Mouse (Mus musculus): Measurements from ENCODE around the gene Psmb9. TPM values are rescaled to one million over a fixed set of nuclear protein-coding genes. Genes with fewer than 3 reads are reported as not detected.
"Not testable (repeated sequence)": the region's sequence is repeated elsewhere in the genome, so short reads cannot be mapped to it uniquely, and the experiment has no call there.

The Psmb9 gene
- polyA plus RNA-seq, 1 experiment from 2014 or later: 0.59 TPM

DNA sequence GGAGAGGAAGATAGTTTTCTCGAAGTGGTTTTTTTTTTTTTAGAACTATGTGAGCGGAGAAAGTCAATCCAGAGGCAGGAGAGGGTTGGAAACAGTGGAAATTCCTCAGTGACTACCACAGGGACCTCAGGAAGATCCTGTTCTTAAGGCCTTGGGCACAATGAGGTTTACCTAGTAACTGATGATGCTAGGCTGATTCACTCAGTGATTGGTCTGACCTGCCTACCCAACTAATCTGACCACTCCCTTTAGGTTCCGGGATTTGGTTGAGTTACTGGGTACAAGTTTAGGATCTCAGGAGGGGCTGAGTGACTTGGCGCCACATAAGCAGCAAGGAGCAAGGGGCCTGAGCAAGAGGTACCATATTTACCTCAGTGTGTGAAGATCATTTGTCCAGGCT is 34.6 kb downstream of the Psmb9 start, which contains the start of gene H2-DMb1:
TSS of gene H2-DMb1 (plus strand) at position 150 of the 400 bp plus-strand sequence.
- Histone ChIP-seq H3K4me2 (no peak within 1 kb of the TSS), H3K27me3 (replicated peaks) (peaks cover 26% of the 10 kb centered on the region), H3K36me3 (no peaks in the 10 kb centered on the region), H3K27ac (ENCODE audit: poor library complexity, severe bottlenecking) (no peak within 1 kb of the TSS), H3K4me1 (replicated peaks) (no peaks in the 10 kb centered on the region), H3K4me3 (no peak within 1 kb of the TSS), H3K9me3 (replicated peaks) (no peaks in the 10 kb centered on the region), H3K9ac (no peak within 1 kb of the TSS)
- 61% methylated on average over 4 of the region's 4 CpGs for WGBS
- ATAC-seq (ENCODE audit: insufficient number of reproducible peaks, low FRiP score): no peak

DNA sequence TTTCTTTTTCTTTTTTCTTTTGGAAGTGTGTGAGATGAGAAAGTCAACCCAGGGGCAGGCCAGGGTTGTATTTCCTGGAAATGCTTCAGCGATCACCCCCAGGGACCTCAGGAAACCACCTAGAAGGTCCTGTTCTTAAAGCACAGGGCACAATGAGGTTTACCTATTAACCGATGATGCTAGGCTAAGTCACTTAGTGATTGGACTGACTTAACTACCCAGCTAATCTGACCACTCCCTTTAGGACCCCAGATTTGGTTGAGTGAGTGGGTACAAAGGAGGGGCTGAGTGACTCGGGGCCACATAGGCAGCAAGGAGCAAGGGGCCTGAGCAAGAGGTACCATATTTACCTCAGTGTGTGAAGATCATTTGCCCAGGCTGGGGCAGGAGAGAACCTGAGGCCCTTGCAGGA is 42.6 kb downstream of the Psmb9 start:
- Histone ChIP-seq H3K4me3 (no peak overlapping the region), H3K36me3 (no peaks in the 10 kb centered on the region), H3K4me1 (replicated peaks) (peaks cover 5% of the 10 kb centered on the region), H3K4me2 (no peak overlapping the region), H3K27ac (ENCODE audit: poor library complexity, severe bottlenecking) (no peak overlapping the region), H3K9ac (no peak overlapping the region), H3K27me3 (replicated peaks) (peaks cover 52% of the 10 kb centered on the region), H3K9me3 (replicated peaks) (no peaks in the 10 kb centered on the region)
- no peak for ATAC-seq (ENCODE audit: insufficient number of reproducible peaks, low FRiP score)
- WGBS: 76% methylated on average over 3 of the region's 3 CpGs

DNA sequence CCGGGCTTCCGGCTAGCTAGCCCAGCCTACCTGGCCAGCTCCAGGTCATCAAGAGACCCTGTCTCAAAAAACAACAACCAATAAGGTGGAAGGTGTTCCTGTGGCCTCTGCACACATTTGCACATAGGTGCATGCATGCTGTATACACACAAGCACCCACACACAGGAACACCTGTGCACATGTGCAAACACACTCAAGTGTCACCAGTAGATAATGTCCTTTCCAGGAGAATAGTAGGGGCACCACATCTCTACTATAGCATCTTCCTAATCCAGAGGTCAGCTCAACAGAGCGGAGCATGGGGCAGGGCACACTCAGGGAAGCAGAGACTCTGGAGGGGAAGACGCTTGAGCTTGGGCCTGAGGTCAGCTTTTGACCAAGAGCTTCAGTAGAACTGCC is 43.3 kb downstream of the Psmb9 start:
- H3K4me2 ChIP-seq; H3K9me3 ChIP-seq (replicated peaks); H3K36me3 ChIP-seq; H3K9ac ChIP-seq; H3K4me1 ChIP-seq (replicated peaks); H3K4me3 ChIP-seq; H3K27ac ChIP-seq (ENCODE audit: poor library complexity, severe bottlenecking); ATAC-seq (ENCODE audit: insufficient number of reproducible peaks, low FRiP score): not testable (repeated sequence)
- 82% methylated on average over 4 of the region's 4 CpGs for WGBS
- H3K27me3 ChIP-seq (replicated peaks): peaks cover 53% of the 10 kb centered on the region

DNA sequence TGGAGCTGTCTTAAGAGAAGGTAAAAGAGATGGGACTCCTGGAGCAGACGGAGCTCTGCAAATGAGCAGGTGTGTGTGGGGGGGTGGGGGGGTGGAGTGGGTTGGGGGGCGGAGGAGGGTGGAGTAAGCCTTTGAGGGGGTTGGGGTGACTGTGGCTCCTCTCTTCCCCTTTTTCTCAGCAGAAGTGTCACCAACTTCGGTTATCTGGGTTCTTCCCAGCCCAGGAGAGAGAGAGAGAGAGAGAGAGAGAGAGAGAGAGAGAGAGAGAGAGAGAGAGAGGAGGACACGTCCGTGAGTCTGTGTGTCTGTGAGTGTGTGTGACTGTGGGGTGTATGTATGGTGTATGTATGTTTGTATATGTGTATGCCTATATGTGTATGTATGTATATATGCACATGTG is 44.1 kb downstream of the Psmb9 start:
- Histone ChIP-seq H3K4me2 (no peak overlapping the region), H3K4me3 (no peak overlapping the region), H3K27me3 (replicated peaks) (peaks cover 60% of the 10 kb centered on the region), H3K4me1 (replicated peaks) (peaks cover 7% of the 10 kb centered on the region), H3K9ac (no peak overlapping the region), H3K27ac (ENCODE audit: poor library complexity, severe bottlenecking) (no peak overlapping the region), H3K36me3 (no peaks in the 10 kb centered on the region), H3K9me3 (replicated peaks) (no peaks in the 10 kb centered on the region)
- ATAC-seq (ENCODE audit: insufficient number of reproducible peaks, low FRiP score): no peak
- 70% methylated on average over 5 of the region's 5 CpGs for WGBS

DNA sequence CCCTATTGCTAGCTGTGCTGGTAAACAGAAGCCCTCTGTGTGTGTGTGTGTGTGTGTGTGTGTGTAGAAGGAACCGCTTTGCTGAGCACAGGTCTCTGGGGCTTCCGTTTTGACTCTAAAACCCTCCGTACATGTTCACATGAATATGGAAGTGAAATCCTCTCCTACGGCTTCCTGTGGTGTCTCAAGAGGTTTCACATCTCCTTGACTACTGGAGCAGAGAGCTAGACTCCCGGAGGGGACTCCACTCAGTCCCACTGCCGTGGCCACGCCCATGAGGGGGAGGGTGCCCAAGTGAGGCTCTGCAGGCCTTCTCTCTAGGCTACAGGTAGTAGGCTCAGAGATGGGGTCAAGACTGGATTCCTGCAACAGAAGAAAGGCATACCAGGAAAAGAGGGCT is 44.5 kb downstream of the Psmb9 start, which contains the start of gene H2-DMb2:
TSS of gene H2-DMb2 (plus strand) at position 275 of the 400 bp plus-strand sequence.
- peaks cover 7% of the 10 kb centered on the region for H3K4me1 ChIP-seq (replicated peaks)
- H3K36me3 ChIP-seq: no peaks in the 10 kb centered on the region
- H3K9ac ChIP-seq: no peak within 1 kb of the TSS
- no peak within 1 kb of the TSS for H3K27ac ChIP-seq (ENCODE audit: poor library complexity, severe bottlenecking)
- no peak for ATAC-seq (ENCODE audit: insufficient number of reproducible peaks, low FRiP score)
- no peak within 1 kb of the TSS for H3K4me3 ChIP-seq
- WGBS: 38% methylated on average over 7 of the region's 7 CpGs
- peaks cover 64% of the 10 kb centered on the region for H3K27me3 ChIP-seq (replicated peaks)
- H3K9me3 ChIP-seq (replicated peaks): no peaks in the 10 kb centered on the region
- no peak within 1 kb of the TSS for H3K4me2 ChIP-seq

DNA sequence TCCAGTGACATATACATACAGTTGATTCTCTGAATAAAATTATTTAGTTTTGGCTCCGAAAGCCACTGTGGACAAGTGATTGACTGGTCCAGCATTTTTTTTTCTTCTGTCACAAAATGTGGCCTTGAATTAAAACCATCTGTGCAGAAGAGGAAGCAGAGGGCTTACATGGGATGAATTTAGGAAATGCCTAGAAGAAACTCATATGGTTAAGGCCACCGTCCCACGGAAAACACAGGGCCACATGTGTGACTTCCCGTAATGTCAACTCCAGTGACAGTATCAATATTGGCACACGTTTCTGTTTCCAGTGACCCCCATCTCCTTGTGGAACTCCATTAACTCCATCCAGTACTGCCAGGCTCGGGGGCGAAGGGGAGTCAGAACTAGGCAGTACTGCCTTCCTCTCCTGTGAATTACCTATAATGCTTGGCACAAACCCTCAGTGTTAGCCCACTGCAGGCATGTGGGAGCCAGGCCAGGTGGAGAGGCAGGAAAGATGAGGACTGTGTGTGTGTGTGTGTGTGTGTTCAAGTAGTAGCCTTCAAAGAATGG is 45.0 kb downstream of the Psmb9 start:
- Histone ChIP-seq H3K9me3 (replicated peaks) (no peaks in the 10 kb centered on the region), H3K27me3 (replicated peaks) (peaks cover 69% of the 10 kb centered on the region), H3K4me2 (no peak overlapping the region), H3K36me3 (no peaks in the 10 kb centered on the region), H3K27ac (ENCODE audit: poor library complexity, severe bottlenecking) (no peak overlapping the region), H3K4me3 (no peak overlapping the region), H3K9ac (no peak overlapping the region), H3K4me1 (replicated peaks) (peaks cover 7% of the 10 kb centered on the region)
- 76% methylated on average over 7 of the region's 7 CpGs for WGBS
- no peak for ATAC-seq (ENCODE audit: insufficient number of reproducible peaks, low FRiP score)

DNA sequence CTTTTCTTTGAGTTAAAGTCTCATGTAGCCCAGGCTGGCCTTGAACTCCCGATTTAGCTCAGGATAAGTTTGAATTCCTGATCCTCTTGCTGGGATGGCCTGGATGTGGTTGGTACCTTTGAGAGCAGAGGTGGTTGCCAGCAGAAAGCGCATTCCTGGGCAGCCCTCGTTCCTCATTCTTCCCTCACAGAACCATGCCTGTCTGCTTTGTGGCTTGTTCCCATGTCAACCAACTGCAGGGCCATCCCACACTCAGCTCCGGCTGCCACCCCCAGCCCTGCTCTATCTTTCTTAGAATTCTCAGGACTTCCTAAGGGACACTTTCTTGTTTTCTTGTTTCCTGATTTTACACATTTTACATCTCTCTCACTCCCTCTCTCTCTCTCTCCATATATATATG is 46.1 kb downstream of the Psmb9 start:
- no peak overlapping the region for H3K27ac ChIP-seq (ENCODE audit: poor library complexity, severe bottlenecking)
- peaks cover 74% of the 10 kb centered on the region for H3K27me3 ChIP-seq (replicated peaks)
- H3K9me3 ChIP-seq (replicated peaks): no peaks in the 10 kb centered on the region
- H3K36me3 ChIP-seq: no peaks in the 10 kb centered on the region
- no peak overlapping the region for H3K4me3 ChIP-seq
- H3K4me2 ChIP-seq: no peak overlapping the region
- no peak overlapping the region for H3K9ac ChIP-seq
- ATAC-seq (ENCODE audit: insufficient number of reproducible peaks, low FRiP score): no peak
- H3K4me1 ChIP-seq (replicated peaks): peaks cover 7% of the 10 kb centered on the region
- WGBS: 44% methylated on average over 4 of the region's 4 CpGs

DNA sequence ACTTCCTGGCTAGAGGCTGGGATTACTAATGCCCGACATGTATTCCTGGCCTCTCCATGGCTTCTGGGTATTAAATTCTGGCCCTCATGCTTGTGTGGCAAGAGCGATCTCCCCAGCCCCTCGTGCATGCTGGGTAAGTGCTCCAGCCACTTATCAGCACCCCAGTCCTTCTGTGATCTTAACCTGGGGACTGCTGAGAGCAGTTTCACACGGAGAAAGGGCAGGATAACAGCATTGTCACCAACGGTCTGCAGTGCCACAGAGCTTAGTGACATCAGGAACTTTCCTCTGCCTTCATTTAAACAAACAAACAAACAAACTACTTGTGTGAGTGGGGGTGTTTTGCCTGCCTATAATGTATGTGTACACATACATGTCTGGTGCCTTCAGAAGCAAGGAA is 47.3 kb downstream of the Psmb9 start:
- H3K36me3 ChIP-seq: no peaks in the 10 kb centered on the region
- no peak overlapping the region for H3K9ac ChIP-seq
- WGBS: 1% methylated on average over 5 of the region's 5 CpGs
- no peak for ATAC-seq (ENCODE audit: insufficient number of reproducible peaks, low FRiP score)
- H3K27ac ChIP-seq (ENCODE audit: poor library complexity, severe bottlenecking): no peak overlapping the region
- H3K4me3 ChIP-seq: peak overlapping the region; percentile 45; the same call in 1 of the 2 replicates
- H3K4me2 ChIP-seq: peak overlapping the region; percentile 85
- H3K4me1 ChIP-seq (replicated peaks): peaks cover 11% of the 10 kb centered on the region
- no peaks in the 10 kb centered on the region for H3K9me3 ChIP-seq (replicated peaks)
- H3K27me3 ChIP-seq (replicated peaks): peaks cover 78% of the 10 kb centered on the region

DNA sequence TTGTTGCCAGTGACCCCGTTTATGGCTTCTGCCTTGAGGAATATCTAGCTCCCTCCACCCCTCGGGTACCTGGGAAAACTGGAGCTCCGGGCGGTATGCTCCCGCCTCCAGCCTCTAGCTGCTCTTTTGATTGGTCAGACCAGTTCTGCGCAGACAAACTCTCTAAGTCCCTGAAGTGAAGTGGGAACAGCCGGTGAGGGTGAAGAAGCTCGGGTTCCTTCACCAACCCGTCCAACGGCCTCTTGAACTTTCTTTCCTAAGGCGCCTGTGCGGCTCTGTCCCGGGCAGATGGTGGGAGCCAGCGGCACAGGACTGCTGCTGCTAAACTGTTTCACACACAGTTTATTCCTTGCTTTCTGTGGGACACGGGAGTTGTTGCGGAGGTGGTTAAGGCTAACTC is 48.1 kb downstream of the Psmb9 start:
- no peak overlapping the region for H3K27ac ChIP-seq (ENCODE audit: poor library complexity, severe bottlenecking)
- H3K36me3 ChIP-seq: no peaks in the 10 kb centered on the region
- H3K4me3 ChIP-seq: peak overlapping the region; percentile 45
- no peak overlapping the region; the same call in 1 of the 2 replicates for H3K9ac ChIP-seq
- 1% methylated on average over 16 of the region's 16 CpGs for WGBS
- no peak for ATAC-seq (ENCODE audit: insufficient number of reproducible peaks, low FRiP score)
- H3K9me3 ChIP-seq (replicated peaks): no peaks in the 10 kb centered on the region
- H3K27me3 ChIP-seq (replicated peaks): peaks cover 74% of the 10 kb centered on the region
- peaks cover 11% of the 10 kb centered on the region for H3K4me1 ChIP-seq (replicated peaks)
- peak overlapping the region; percentile 85 for H3K4me2 ChIP-seq

DNA sequence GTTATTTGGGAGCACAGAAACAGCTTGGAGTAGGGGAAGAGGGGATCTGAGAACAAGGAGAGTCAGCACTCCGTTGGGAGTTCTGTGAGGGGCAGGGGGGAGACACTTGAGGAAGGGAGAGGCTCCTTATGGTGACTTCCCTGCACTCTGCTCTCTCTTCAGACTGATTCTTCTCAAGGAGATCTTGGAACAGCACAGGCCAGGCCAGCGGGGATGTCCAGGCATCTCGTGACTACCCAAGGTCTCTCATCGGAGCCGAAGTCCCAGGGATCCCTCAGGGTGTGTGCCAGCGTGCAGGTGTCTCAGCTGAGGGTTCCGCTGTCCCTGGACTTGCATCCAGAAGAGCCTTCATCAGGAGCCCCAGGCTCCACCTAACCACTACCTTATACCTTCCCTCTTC is 48.9 kb downstream of the Psmb9 start:
- H3K9ac ChIP-seq: no peak overlapping the region
- peaks cover 69% of the 10 kb centered on the region for H3K27me3 ChIP-seq (replicated peaks)
- ATAC-seq (ENCODE audit: insufficient number of reproducible peaks, low FRiP score): no peak
- peaks cover 11% of the 10 kb centered on the region for H3K4me1 ChIP-seq (replicated peaks)
- no peaks in the 10 kb centered on the region for H3K36me3 ChIP-seq
- H3K4me2 ChIP-seq: no peak overlapping the region
- WGBS: 75% methylated on average over 7 of the region's 7 CpGs
- H3K9me3 ChIP-seq (replicated peaks): no peaks in the 10 kb centered on the region
- H3K4me3 ChIP-seq: no peak overlapping the region
- H3K27ac ChIP-seq (ENCODE audit: poor library complexity, severe bottlenecking): no peak overlapping the region

DNA sequence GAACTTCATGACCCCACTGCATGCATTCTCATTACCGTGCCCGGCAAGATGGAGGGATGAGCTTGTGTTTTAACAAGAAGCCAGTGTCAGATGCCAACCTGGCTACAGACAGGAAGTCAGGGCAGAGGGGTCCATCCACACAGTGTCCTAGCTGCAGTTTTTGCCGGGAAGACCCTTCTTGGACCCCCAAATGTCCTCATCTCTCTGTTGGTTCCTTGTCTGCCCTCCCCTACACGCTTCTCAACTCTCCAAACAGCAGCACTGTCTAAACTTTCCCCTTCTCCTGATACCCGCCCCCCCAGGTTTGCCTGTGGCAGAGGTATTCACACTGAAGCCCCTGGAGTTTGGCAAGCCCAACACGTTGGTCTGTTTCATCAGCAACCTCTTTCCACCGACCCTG is 50.0 kb downstream of the Psmb9 start:
- 67% methylated on average over 7 of the region's 7 CpGs for WGBS
- Histone ChIP-seq H3K9ac (no peak overlapping the region), H3K9me3 (replicated peaks) (no peaks in the 10 kb centered on the region), H3K4me3 (no peak overlapping the region), H3K4me1 (replicated peaks) (peaks cover 11% of the 10 kb centered on the region), H3K27ac (ENCODE audit: poor library complexity, severe bottlenecking) (no peak overlapping the region), H3K36me3 (no peaks in the 10 kb centered on the region), H3K27me3 (replicated peaks) (peaks cover 63% of the 10 kb centered on the region), H3K4me2 (no peak overlapping the region)
- ATAC-seq (ENCODE audit: insufficient number of reproducible peaks, low FRiP score): no peak

Measured in heart, embryonic 12.5 days (tissue).